Mouse (Mus musculus) heart, adult 18-20 months (tissue): Measurements from ENCODE around the gene Lefty2. TPM values are rescaled to one million over a fixed set of nuclear protein-coding genes. Genes with fewer than 3 reads are reported as not detected.
A peak's percentile ranks its signal among the peaks of the same experiment; 100 is the strongest.

ENCODE experiments used
- DNase-seq, 2 experiments: peaks; one replicate each; pipeline ENCODE4 v3.0.0; 2021 to 2022; ENCODE audit warnings: mixed read lengths in 1 of 2
- long read RNA-seq, 2 experiments: library from polyadenylated mRNA; stranded (forward); transcript quantifications; one replicate each; pipeline ENCODE4 v2.0.0; 2021
- total RNA-seq, 2 experiments: library from RNA; stranded (reverse); gene quantifications; 2 replicates each; pipeline ENCODE4 v1.2.3; 2021

The Lefty2 gene
- total RNA-seq, result not detected
- long read RNA-seq, experiment 1, result 0 reads
- long read RNA-seq, experiment 2, result 0 reads

GRCm38 (mm10) chr1:180892808-180893207 is at the start of gene Lefty2:
Lefty2 (plus strand) TSS chr1:180893108.
- DNase-seq, result no peak

- DNase-seq, result peak; percentile 87 to 92
Observed at GRCm38 (mm10) chr1:180848114-180848510, 44.8 kb upstream of the Lefty2 start.

- peak; percentile 88 to 89 for DNase-seq
Observed at GRCm38 (mm10) chr1:180848511-180849241, 44.2 kb upstream of the Lefty2 start.

- peak in 1 of 2 experiments; percentile 22 for DNase-seq
Observed at GRCm38 (mm10) chr1:180849701-180850301, 43.1 kb upstream of the Lefty2 start.

GRCm38 (mm10) chr1:180850316-180851270 is 42.3 kb upstream of the Lefty2 start, which contains the start of gene Sde2:
Sde2 (plus strand) TSS chr1:180851127.
- peak; percentile 100 for DNase-seq

GRCm38 (mm10) chr1:180858763-180859162 is 34.1 kb upstream of the Lefty2 start:
- no peak for DNase-seq

GRCm38 (mm10) chr1:180860030-180860429 is 32.9 kb upstream of the Lefty2 start:
- no peak for DNase-seq

- DNase-seq, result peak; percentile 34 to 53
Observed at GRCm38 (mm10) chr1:180863606-180864005, 29.3 kb upstream of the Lefty2 start.

GRCm38 (mm10) chr1:180866001-180866400 is 26.9 kb upstream of the Lefty2 start:
- DNase-seq, result no peak

GRCm38 (mm10) chr1:180870122-180870650 is 22.7 kb upstream of the Lefty2 start:
- peak; percentile 56 to 57 for DNase-seq

- peak; percentile 19 to 62 for DNase-seq
Observed at GRCm38 (mm10) chr1:180873861-180874484, 18.9 kb upstream of the Lefty2 start.

GRCm38 (mm10) chr1:180874615-180875014 is 18.3 kb upstream of the Lefty2 start:
- no peak for DNase-seq

- no peak for DNase-seq
Observed at GRCm38 (mm10) chr1:180875126-180875525, 17.8 kb upstream of the Lefty2 start.

GRCm38 (mm10) chr1:180877466-180877865 is 15.4 kb upstream of the Lefty2 start:
- no peak for DNase-seq

- no peak for DNase-seq
Observed at GRCm38 (mm10) chr1:180881768-180882167, 11.1 kb upstream of the Lefty2 start.

- no peak for DNase-seq
Observed at GRCm38 (mm10) chr1:180883731-180884130, 9.2 kb upstream of the Lefty2 start.

- no peak for DNase-seq
Observed at GRCm38 (mm10) chr1:180884484-180884883, 8.4 kb upstream of the Lefty2 start.

- peak; percentile 94 for DNase-seq
Observed at GRCm38 (mm10) chr1:180888556-180889042, 4.3 kb upstream of the Lefty2 start.

GRCm38 (mm10) chr1:180889172-180889571 is 3.7 kb upstream of the Lefty2 start:
- no peak for DNase-seq

- no peak for DNase-seq
Observed at GRCm38 (mm10) chr1:180889841-180890240, 3.1 kb upstream of the Lefty2 start.
